Comparison of ENCODE assay signal across 9 mouse cellular contexts in genomic region chr14:31422961-31423791, GRCm38 (mm10). TPM values are rescaled to one million over a fixed set of nuclear protein-coding genes. Genes with fewer than 3 reads are reported as not detected.
DNase-seq lines count a peak whose midpoint lies in the region; ATAC-seq and TF ChIP-seq lines count a peak whose summit lies in the region.
"Had no signal": no experiment of that assay in that cellular context is flagged by ENCODE, and none has a peak within 500 bp of the region (broad histone marks: within the 10 kb centered on the region; RNA-seq: fewer than 3 reads in every experiment).

No protein-coding gene starts in this region.

- no peaks in the 10 kb centered on the region for H3K9me3 ChIP-seq in G1E (replicated peaks)
- H3K9me3 ChIP-seq in intestine, embryonic 15.5 days: no peaks in the 10 kb centered on the region
- no peaks in the 10 kb centered on the region; the same call in 1 of the 2 replicates for H3K9me3 ChIP-seq in liver, embryonic 12.5 days (replicated peaks)
- no peaks in the 10 kb centered on the region for H3K9me3 ChIP-seq in forebrain, embryonic 11.5 days (ENCODE audit: control insufficient read depth, low read length)
- H3K9me3 ChIP-seq: embryonic facial prominence, embryonic 12.5 days had no signal

- no peak for ATAC-seq in G1E (ENCODE audit: extremely low read depth, insufficient number of reproducible peaks, low FRiP score, poor library complexity, severe bottlenecking)
- ATAC-seq in intestine, embryonic 15.5 days: peak; percentile 69
- ATAC-seq in liver, embryonic 12.5 days: no peak
- no peak for ATAC-seq in forebrain, embryonic 11.5 days (replicated peaks; ENCODE audit: low FRiP score)

- no peaks in the 10 kb centered on the region for H3K36me3 ChIP-seq in G1E (replicated peaks)
- H3K36me3 ChIP-seq in intestine, embryonic 15.5 days: no peaks in the 10 kb centered on the region
- peaks cover 24% of the 10 kb centered on the region for H3K36me3 ChIP-seq in liver, embryonic 12.5 days
- H3K36me3 ChIP-seq in forebrain, embryonic 11.5 days (ENCODE audit: control insufficient read depth, insufficient read depth, low read length): no peaks in the 10 kb centered on the region

- H3K27me3 ChIP-seq in G1E (ENCODE audit: insufficient read depth, low read length): peaks cover 24% of the 10 kb centered on the region
- H3K27me3 ChIP-seq in intestine, embryonic 15.5 days (replicated peaks): no peaks in the 10 kb centered on the region
- H3K27me3 ChIP-seq in liver, embryonic 12.5 days (replicated peaks): no peaks in the 10 kb centered on the region
- H3K27me3 ChIP-seq in forebrain, embryonic 11.5 days (ENCODE audit: control insufficient read depth, insufficient read depth, low read length): no peaks in the 10 kb centered on the region
- H3K27me3 ChIP-seq: embryonic facial prominence, embryonic 12.5 days; midbrain, embryonic 12.5 days had no signal

- no peak overlapping the region for H3K4me3 ChIP-seq in G1E (ENCODE audit: low read depth, low read length)
- no peak overlapping the region for H3K4me3 ChIP-seq in intestine, embryonic 15.5 days (replicated peaks)
- H3K4me3 ChIP-seq in liver, embryonic 12.5 days: no peak overlapping the region
- H3K4me3 ChIP-seq in forebrain, embryonic 11.5 days (ENCODE audit: low read depth, low read length): no peak overlapping the region
- H3K4me3 ChIP-seq: embryonic facial prominence, embryonic 12.5 days; midbrain, embryonic 12.5 days had no signal

- 47% methylated on average over 11 of the region's 11 CpGs for WGBS in intestine, embryonic 15.5 days
- 44% methylated on average over 11 of the region's 11 CpGs for WGBS in liver, embryonic 12.5 days (ENCODE audit: insufficient replicate concordance)
- 80% methylated on average over 11 of the region's 11 CpGs for WGBS in forebrain, embryonic 11.5 days

- peak overlapping the region; percentile 12; the same call in 1 of the 2 replicates for H3K4me2 ChIP-seq in intestine, embryonic 15.5 days (replicated peaks)
- no peak overlapping the region for H3K4me2 ChIP-seq in liver, embryonic 12.5 days
- no peak overlapping the region for H3K4me2 ChIP-seq in forebrain, embryonic 11.5 days (ENCODE audit: low read depth, low read length, severe bottlenecking)
- H3K4me2 ChIP-seq: embryonic facial prominence, embryonic 12.5 days; midbrain, embryonic 12.5 days had no signal

- H3K9ac ChIP-seq in intestine, embryonic 15.5 days: no peak overlapping the region
- no peak overlapping the region for H3K9ac ChIP-seq in liver, embryonic 12.5 days
- no peak overlapping the region for H3K9ac ChIP-seq in forebrain, embryonic 11.5 days (ENCODE audit: low read length)
- H3K9ac ChIP-seq: embryonic facial prominence, embryonic 12.5 days; midbrain, embryonic 12.5 days had no signal

- DNase-seq in A20 (ENCODE audit: low read depth, low spot score): peak; percentile 91
- DNase-seq in G1E (ENCODE audit: low spot score): peak; percentile 19
- DNase-seq in gastrocnemius, postnatal 4 days (ENCODE audit: low spot score in 2 of 2): peak; percentile 47 to 75
- peak; percentile 48 for DNase-seq in right cerebral cortex, postnatal 4 days
- no peak for DNase-seq in forebrain, embryonic 11.5 days (ENCODE audit: low spot score)

- H3K4me1 ChIP-seq in G1E (ENCODE audit: insufficient read depth, low read depth, low read length): peaks cover 5% of the 10 kb centered on the region; the same call in 1 of the 2 replicates
- peaks cover 25% of the 10 kb centered on the region for H3K4me1 ChIP-seq in intestine, embryonic 15.5 days (replicated peaks)
- peaks cover 33% of the 10 kb centered on the region for H3K4me1 ChIP-seq in liver, embryonic 12.5 days
- H3K4me1 ChIP-seq in forebrain, embryonic 11.5 days (replicated peaks; ENCODE audit: control insufficient read depth, insufficient read depth, low read length): 0 out of 2 replicates have a peak, but pooled peaks cover 1% of the 10 kb centered on the region
- H3K4me1 ChIP-seq: embryonic facial prominence, embryonic 12.5 days had no signal

- TF ChIP-seq CTCF in G1E (IDR thresholded peaks at IDR 0.05; ENCODE audit: low read depth, low read length): no peak

- H3K27ac ChIP-seq in intestine, embryonic 15.5 days: peak overlapping the region; percentile 62
- H3K27ac ChIP-seq in liver, embryonic 12.5 days: peak overlapping the region; percentile 52
- no peak overlapping the region for H3K27ac ChIP-seq in forebrain, embryonic 11.5 days (ENCODE audit: low read depth, low read length)
- H3K27ac ChIP-seq: embryonic facial prominence, embryonic 12.5 days; midbrain, embryonic 12.5 days had no signal

RNA-seq across cellular contexts. Expression of gene Sh3bp5, which starts 12.7 kb away (rescaled TPM):
- not detected in 2 replicates for total RNA-seq in G1E (2014; fragmentation: Nextera tagmentation)
- total RNA-seq in G1E (2017): 0.23 and 0.33 TPM in 2 replicates
- polyA plus RNA-seq in G1E (2012): 0.22 and 0.37 TPM in 2 replicates
- 10 to 100 TPM; 79.8 to 93.9 TPM for total RNA-seq in gastrocnemius, postnatal 4 days (2021)
- polyA plus RNA-seq in intestine, embryonic 15.5 days (2015; fragmentation: Nextera tagmentation; extraction: Ambion mirVana): 18.1 and 20.6 TPM in 2 replicates
- polyA plus RNA-seq in liver, embryonic 12.5 days (2016; fragmentation: Nextera tagmentation; extraction: Ambion mirVana): 13.8 and 15.1 TPM in 2 replicates
- 15.8 and 17.4 TPM in 2 replicates for polyA plus RNA-seq in forebrain, embryonic 11.5 days (2014; fragmentation: Nextera tagmentation; extraction: Ambion mirVana)

Comparison
In these comparisons a context has a peak if more than half of its experiments do, and no peak if none do; other contexts are left out.
1. RNA of gene Sh3bp5, which starts 12.7 kb away (polyA plus RNA-seq): 18.1 to 20.6 TPM in intestine, embryonic 15.5 days, 15.8 to 17.4 TPM in forebrain, embryonic 11.5 days and 13.8 to 15.1 TPM in liver, embryonic 12.5 days; 0.22 to 0.37 TPM in G1E; every median in the first group is over 10 times any median in the second.